Mouse (Mus musculus): Measurements from ENCODE around the gene Srgap2. TPM values are rescaled to one million over a fixed set of nuclear protein-coding genes. Genes with fewer than 3 reads are reported as not detected.
A peak's percentile ranks its signal among the peaks of the same experiment; 100 is the strongest.

The Srgap2 gene
- total and polyA plus RNA-seq, 3 experiments: 27.9 to 135 (median 32.5) TPM

DNA sequence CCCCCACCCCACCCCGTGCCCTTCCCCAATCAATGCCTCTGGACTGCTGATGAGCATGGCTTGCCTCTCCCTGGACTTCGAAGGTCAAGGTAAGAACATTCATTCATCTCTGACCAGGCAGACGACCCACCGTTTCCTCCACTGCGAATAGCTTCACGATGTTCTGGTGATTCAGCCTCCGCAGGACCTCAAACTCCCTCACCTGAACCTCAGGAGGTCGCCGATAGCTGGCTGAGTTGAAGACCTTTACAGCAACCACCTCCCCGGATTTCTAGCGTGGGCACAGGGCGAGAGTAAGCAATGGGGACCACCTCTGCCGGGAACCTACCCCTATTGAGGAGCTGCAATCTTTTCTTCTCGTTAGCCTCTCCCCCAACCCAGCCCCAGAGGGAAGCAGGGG, 251.6 kb downstream of the Srgap2 start:
- no peak overlapping the region for H3K4me3 ChIP-seq (ENCODE audit: low read depth, low read length)
- peaks cover 6% of the 10 kb centered on the region for H3K4me1 ChIP-seq (ENCODE audit: insufficient read depth, low read depth, low read length)
- DNase-seq (ENCODE audit: low spot score) (no peak), ATAC-seq (ENCODE audit: extremely low read depth, insufficient number of reproducible peaks, low FRiP score, poor library complexity, severe bottlenecking) (no peak)
- peaks cover 78% of the 10 kb centered on the region for H3K27me3 ChIP-seq (ENCODE audit: insufficient read depth, low read length)
- TF ChIP-seq GATA1 (IDR thresholded peaks at IDR 0.05; ENCODE audit: borderline replicate concordance, low read length) (no peak), GATA2 (IDR thresholded peaks at IDR 0.05; ENCODE audit: borderline replicate concordance, low read depth, low read length) (no peak), CTCF (IDR thresholded peaks at IDR 0.05; ENCODE audit: low read depth, low read length) (no peak), TAL1 (conservative IDR thresholded peaks at IDR 0.05; ENCODE audit: low read depth, low read length) (no peak), POLR2AphosphoS5 (IDR thresholded peaks at IDR 0.05; ENCODE audit: insufficient replicate concordance, low read depth, low read length) (no peak)
- no peaks in the 10 kb centered on the region for H3K9me3 ChIP-seq (replicated peaks)
- H3K36me3 ChIP-seq (replicated peaks): no peaks in the 10 kb centered on the region

DNA sequence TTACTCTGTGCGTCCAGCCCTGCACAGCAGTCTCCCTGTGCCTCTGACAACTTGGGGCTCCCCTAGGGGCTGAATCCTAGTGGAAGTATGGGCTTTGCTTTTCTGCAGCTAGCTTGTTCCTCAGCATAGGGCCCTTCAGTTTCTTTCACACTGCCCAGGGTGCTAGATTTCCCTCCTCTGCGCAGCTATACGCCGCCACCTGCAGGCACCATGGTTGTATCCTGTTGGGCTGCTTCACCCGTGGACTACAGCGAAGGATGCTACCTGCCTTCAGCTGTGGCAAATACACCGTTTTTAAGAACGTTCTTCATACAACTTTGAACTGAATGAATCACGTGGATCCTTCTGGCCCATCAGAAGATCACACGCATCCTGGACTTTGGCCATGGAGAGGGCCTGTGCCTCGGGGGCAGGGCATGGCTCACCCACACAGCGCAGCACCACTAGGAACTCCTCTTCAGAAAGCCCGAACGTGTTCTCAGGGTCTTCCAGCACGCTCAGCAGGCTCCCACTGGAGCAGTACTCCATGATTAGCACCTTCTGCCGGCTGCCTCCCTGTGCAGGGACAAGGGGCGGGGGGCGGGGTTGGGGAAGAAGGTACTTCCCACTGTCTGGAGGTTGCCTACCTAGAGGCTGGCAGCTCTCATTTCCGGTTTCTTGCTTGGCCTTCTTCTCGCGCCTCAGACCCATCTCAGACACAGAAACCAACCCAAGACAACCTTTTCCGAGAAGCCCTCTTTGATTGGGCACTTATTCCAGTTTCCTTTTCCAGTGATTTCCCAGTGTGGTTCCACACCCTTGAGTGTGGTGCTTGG, 252.2 kb downstream of the Srgap2 start:
- Histone ChIP-seq H3K36me3 (replicated peaks) (no peaks in the 10 kb centered on the region), H3K27me3 (ENCODE audit: insufficient read depth, low read length) (peaks cover 74% of the 10 kb centered on the region), H3K4me1 (ENCODE audit: insufficient read depth, low read depth, low read length) (peaks cover 6% of the 10 kb centered on the region; the same call in 1 of the 2 replicates), H3K9me3 (replicated peaks) (no peaks in the 10 kb centered on the region), H3K4me3 (ENCODE audit: low read depth, low read length) (no peak overlapping the region)
- no peak for TF ChIP-seq TAL1 (conservative IDR thresholded peaks at IDR 0.05; ENCODE audit: low read depth, low read length)
- no peak for DNase-seq (ENCODE audit: low spot score)
- ATAC-seq (ENCODE audit: extremely low read depth, insufficient number of reproducible peaks, low FRiP score, poor library complexity, severe bottlenecking): no peak

GRCm38 (mm10) chr1:131269797-131270578, 257.2 kb downstream of the Srgap2 start:
- TF ChIP-seq CTCF (IDR thresholded peaks at IDR 0.05; ENCODE audit: low read depth, low read length): peak; percentile 95
- TF ChIP-seq TAL1 (conservative IDR thresholded peaks at IDR 0.05; ENCODE audit: low read depth, low read length): no peak
- TF ChIP-seq POLR2AphosphoS5 (IDR thresholded peaks at IDR 0.05; ENCODE audit: insufficient replicate concordance, low read depth, low read length): no peak
- no peak for TF ChIP-seq GATA1 (IDR thresholded peaks at IDR 0.05; ENCODE audit: borderline replicate concordance, low read length)
- no peak for TF ChIP-seq GATA2 (IDR thresholded peaks at IDR 0.05; ENCODE audit: borderline replicate concordance, low read depth, low read length)
- H3K4me3 ChIP-seq (ENCODE audit: low read depth, low read length): no peak overlapping the region
- ATAC-seq (ENCODE audit: extremely low read depth, insufficient number of reproducible peaks, low FRiP score, poor library complexity, severe bottlenecking): peak; percentile 29; the same call in 1 of the 2 replicates
- H3K27me3 ChIP-seq (ENCODE audit: insufficient read depth, low read length): peaks cover 71% of the 10 kb centered on the region
- H3K9me3 ChIP-seq (replicated peaks): no peaks in the 10 kb centered on the region
- peak; percentile 88 for DNase-seq (ENCODE audit: low spot score)
- H3K4me1 ChIP-seq (ENCODE audit: insufficient read depth, low read depth, low read length): peaks cover 7% of the 10 kb centered on the region; the same call in 1 of the 2 replicates
- H3K36me3 ChIP-seq (replicated peaks): no peaks in the 10 kb centered on the region

DNA sequence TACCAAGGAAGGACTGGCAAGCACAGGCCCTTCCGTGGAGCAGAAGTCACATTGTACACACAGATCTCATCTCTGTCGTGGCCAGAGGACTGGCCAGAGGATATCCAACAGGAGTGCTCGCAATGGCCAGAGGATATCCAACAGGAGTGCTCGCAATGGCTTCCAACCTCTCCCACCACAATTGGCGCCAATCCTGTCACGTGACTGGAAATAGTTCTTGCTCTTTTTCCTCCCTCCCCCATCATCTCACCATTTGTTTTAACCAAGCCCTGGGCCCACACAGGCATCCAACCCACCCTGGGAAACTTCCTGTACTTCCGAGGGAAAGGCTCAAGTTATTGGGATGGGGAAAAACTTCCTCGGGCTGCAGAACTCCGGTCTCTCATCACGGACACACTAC, 258.4 kb downstream of the Srgap2 start:
- no peaks in the 10 kb centered on the region for H3K36me3 ChIP-seq (replicated peaks)

DNA sequence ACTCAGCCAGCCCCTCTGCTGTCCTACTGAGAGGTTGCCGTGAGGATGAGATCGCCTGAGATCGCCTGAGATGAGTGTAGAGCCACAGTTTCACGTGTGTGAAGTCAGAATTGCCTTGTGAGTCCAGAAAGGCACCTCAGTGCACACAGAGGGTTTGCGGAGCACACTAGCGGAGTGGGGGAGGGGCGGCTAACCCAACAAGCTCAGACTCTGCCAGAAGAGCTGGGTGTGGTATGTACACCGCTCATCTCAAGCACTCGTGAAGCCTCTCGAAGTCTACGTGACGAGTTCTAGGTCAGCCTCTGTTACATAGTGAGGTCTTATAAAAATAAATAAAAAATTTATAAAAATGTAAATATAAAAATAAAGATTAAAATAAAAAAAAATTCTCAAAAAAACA, 263.2 kb downstream of the Srgap2 start:
- Histone ChIP-seq H3K9me3 (replicated peaks) (no peaks in the 10 kb centered on the region), H3K4me3 (ENCODE audit: low read depth, low read length) (no peak overlapping the region), H3K36me3 (replicated peaks) (no peaks in the 10 kb centered on the region), H3K4me1 (ENCODE audit: insufficient read depth, low read depth, low read length) (peaks cover 5% of the 10 kb centered on the region; the same call in 1 of the 2 replicates), H3K27me3 (ENCODE audit: insufficient read depth, low read length) (peaks cover 46% of the 10 kb centered on the region)
- ATAC-seq (ENCODE audit: extremely low read depth, insufficient number of reproducible peaks, low FRiP score, poor library complexity, severe bottlenecking) (no peak), DNase-seq (ENCODE audit: low spot score) (no peak)
- TF ChIP-seq GATA1 (IDR thresholded peaks at IDR 0.05; ENCODE audit: borderline replicate concordance, low read length) (no peak), POLR2AphosphoS5 (IDR thresholded peaks at IDR 0.05; ENCODE audit: insufficient replicate concordance, low read depth, low read length) (no peak), GATA2 (IDR thresholded peaks at IDR 0.05; ENCODE audit: borderline replicate concordance, low read depth, low read length) (no peak), TAL1 (conservative IDR thresholded peaks at IDR 0.05; ENCODE audit: low read depth, low read length) (no peak), CTCF (IDR thresholded peaks at IDR 0.05; ENCODE audit: low read depth, low read length) (no peak)

More for the DNA sequence above, 258.4 kb downstream of the Srgap2 start:
- Histone ChIP-seq H3K9me3 (replicated peaks) (no peaks in the 10 kb centered on the region), H3K4me3 (ENCODE audit: low read depth, low read length) (no peak overlapping the region), H3K27me3 (ENCODE audit: insufficient read depth, low read length) (peaks cover 69% of the 10 kb centered on the region), H3K4me1 (ENCODE audit: insufficient read depth, low read depth, low read length) (peaks cover 8% of the 10 kb centered on the region; the same call in 1 of the 2 replicates)
- ATAC-seq (ENCODE audit: extremely low read depth, insufficient number of reproducible peaks, low FRiP score, poor library complexity, severe bottlenecking) (no peak), DNase-seq (ENCODE audit: low spot score) (no peak)
- no peak for TF ChIP-seq GATA1 (IDR thresholded peaks at IDR 0.05; ENCODE audit: borderline replicate concordance, low read length)
- no peak for TF ChIP-seq POLR2AphosphoS5 (IDR thresholded peaks at IDR 0.05; ENCODE audit: insufficient replicate concordance, low read depth, low read length)
- no peak for TF ChIP-seq CTCF (IDR thresholded peaks at IDR 0.05; ENCODE audit: low read depth, low read length)
- TF ChIP-seq GATA2 (IDR thresholded peaks at IDR 0.05; ENCODE audit: borderline replicate concordance, low read depth, low read length): no peak
- TF ChIP-seq TAL1 (conservative IDR thresholded peaks at IDR 0.05; ENCODE audit: low read depth, low read length): no peak

DNA sequence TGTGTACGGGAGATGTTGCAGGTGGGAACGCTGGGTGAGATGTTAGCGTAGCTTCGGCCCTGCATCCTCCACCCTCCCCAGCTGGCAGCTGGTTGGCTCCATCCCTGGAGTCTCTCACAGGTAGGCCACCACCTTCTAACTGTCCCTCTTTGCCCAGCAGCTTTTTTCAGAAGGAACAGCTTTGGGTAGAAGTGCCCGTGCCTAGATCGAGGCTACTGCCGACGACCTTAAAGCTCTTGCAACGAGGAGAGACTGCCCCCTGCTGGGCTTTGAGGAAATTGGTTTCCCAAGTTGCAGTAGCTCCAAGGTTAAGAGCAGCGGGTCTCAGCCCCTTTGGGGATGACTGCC, 266.9 kb downstream of the Srgap2 start:
- TF ChIP-seq CTCF (IDR thresholded peaks at IDR 0.05; ENCODE audit: low read depth, low read length) (peak; percentile 77), GATA1 (IDR thresholded peaks at IDR 0.05; ENCODE audit: borderline replicate concordance, low read length) (no peak), GATA2 (IDR thresholded peaks at IDR 0.05; ENCODE audit: borderline replicate concordance, low read depth, low read length) (no peak), POLR2AphosphoS5 (IDR thresholded peaks at IDR 0.05; ENCODE audit: insufficient replicate concordance, low read depth, low read length) (no peak), TAL1 (conservative IDR thresholded peaks at IDR 0.05; ENCODE audit: low read depth, low read length) (no peak)
- no peaks in the 10 kb centered on the region for H3K36me3 ChIP-seq (replicated peaks)
- H3K4me3 ChIP-seq (ENCODE audit: low read depth, low read length): no peak overlapping the region
- peaks cover 52% of the 10 kb centered on the region for H3K27me3 ChIP-seq (ENCODE audit: insufficient read depth, low read length)
- no peak for ATAC-seq (ENCODE audit: extremely low read depth, insufficient number of reproducible peaks, low FRiP score, poor library complexity, severe bottlenecking)
- no peaks in the 10 kb centered on the region for H3K9me3 ChIP-seq (replicated peaks)
- DNase-seq (ENCODE audit: low spot score): peak; percentile 52
- peaks cover 5% of the 10 kb centered on the region; the same call in 1 of the 2 replicates for H3K4me1 ChIP-seq (ENCODE audit: insufficient read depth, low read depth, low read length)

All from G1E (cell line).